Mouse (Mus musculus) thymus, postnatal 4 days (tissue): ENCODE data around the gene Pnpla8.

Source experiments
- DNase-seq: peaks from one replicate; pipeline ENCODE4 v3.0.0; 2021

Pnpla8 gene

GRCm38 (mm10) chr12:44357460-44357859 is 136.3 kb downstream of the Pnpla8 start:
- DNase-seq, result no peak

- DNase-seq, result no peak
These were observed 136.7 kb downstream of the Pnpla8 start for GRCm38 (mm10) chr12:44357881-44358280.

- no peak for DNase-seq
These were observed 150.0 kb downstream of the Pnpla8 start for GRCm38 (mm10) chr12:44371076-44371710.
